Mouse (Mus musculus) limb, embryonic 11.5 days (tissue): ENCODE measurements around the gene Mob2. TPM values are rescaled to one million over a fixed set of nuclear protein-coding genes. Genes with fewer than 3 reads are reported as not detected.

ENCODE experiments used
- ATAC-seq: fragments of 200-750 bp; cut with Nextera tagmentation; 2 replicates; pipeline ENCODE4 v1.8.0; 2017; ENCODE audit warnings: low read depth; ENCODE audit not compliant: insufficient number of reproducible peaks, low FRiP score, low TSS enrichment
- DNase-seq: peaks from one replicate; pipeline ENCODE4 v3.0.0-alpha.2; 2015; ENCODE audit warnings: low spot score
- H3K27ac ChIP-seq: fragments of 300-500 bp; sonication (generic); replicated peaks from 2 replicates; pipeline ENCODE4 v1.5.1; 2014; ENCODE audit warnings: low read depth, mild to moderate bottlenecking, low read length
- H3K27me3 ChIP-seq: fragments of 300-500 bp; sonication (generic); 2 replicates; pipeline ENCODE4 v1.6.1; 2014; ENCODE audit warnings: mild to moderate bottlenecking, low read length, mixed read lengths; ENCODE audit not compliant: control insufficient read depth, insufficient read depth
- H3K36me3 ChIP-seq: fragments of 300-500 bp; sonication (generic); 2 replicates; pipeline ENCODE4 v1.6.1; 2014; ENCODE audit warnings: mild to moderate bottlenecking, low read length, moderate library complexity, mixed read lengths; ENCODE audit not compliant: control insufficient read depth, insufficient read depth
- H3K4me1 ChIP-seq: fragments of 300-500 bp; sonication (generic); 2 replicates; pipeline ENCODE4 v1.6.1; 2014; ENCODE audit warnings: low read length, mixed read lengths; ENCODE audit not compliant: control insufficient read depth, insufficient read depth
- H3K4me2 ChIP-seq: fragments of 300-500 bp; sonication (generic); 2 replicates; pipeline ENCODE4 v1.6.1; 2014; ENCODE audit warnings: low read depth, mild to moderate bottlenecking, moderate library complexity; ENCODE audit not compliant: severe bottlenecking
- H3K4me3 ChIP-seq: fragments of 300-500 bp; sonication (generic); 2 replicates; pipeline ENCODE4 v1.5.1; 2014; ENCODE audit warnings: low read depth, low read length
- H3K9ac ChIP-seq: fragments of 300-500 bp; sonication (generic); 2 replicates; pipeline ENCODE4 v1.6.1; 2014; ENCODE audit warnings: mild to moderate bottlenecking, low read length
- H3K9me3 ChIP-seq: fragments of 300-500 bp; sonication (generic); 2 replicates; pipeline ENCODE4 v1.6.1; 2016; ENCODE audit warnings: low read length; ENCODE audit not compliant: control insufficient read depth
- WGBS: fragments of 180-500 bp; shearing (Covaris S2); extraction: QIAGEN DNeasy Blood & Tissue Kit; methylation state at CpG from one replicate; pipeline ENCODE4 v1.1.7; 2014; 5-methylcytosine and 5-hydroxymethylcytosine counted together
- polyA plus RNA-seq: library from polyadenylated mRNA; unstranded; fragments of >200 nt; fragmentation: Nextera tagmentation; extraction: Ambion mirVana; gene quantifications from 2 replicates; pipeline ENCODE4 v1.2.1, GENCODE M21; 2014

Gene Mob2
- polyA plus RNA-seq, 1 experiment from 2014 or later = 62.7 TPM

DNA sequence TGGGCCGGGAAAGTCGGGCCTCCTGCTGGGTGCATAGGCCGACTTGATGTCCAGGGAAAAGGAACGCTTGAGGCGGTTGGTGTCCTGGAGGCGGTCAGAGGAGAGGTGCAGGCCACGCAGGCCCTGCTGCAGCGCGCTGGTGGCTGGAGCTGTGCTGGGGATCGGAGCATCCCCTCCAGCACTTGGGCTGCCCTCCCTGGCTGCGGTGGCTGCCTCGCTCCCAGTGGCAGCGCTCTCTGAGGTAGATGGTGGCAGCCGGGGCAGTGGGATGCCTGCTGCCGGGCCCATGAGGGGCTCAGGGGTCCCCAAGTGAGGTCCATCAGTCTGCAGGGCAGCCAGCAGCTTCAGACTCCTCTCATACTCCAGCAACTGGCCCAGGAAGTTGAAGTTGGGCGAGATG is 21.7 kb upstream of the Mob2 start:
- no peak for DNase-seq

DNA sequence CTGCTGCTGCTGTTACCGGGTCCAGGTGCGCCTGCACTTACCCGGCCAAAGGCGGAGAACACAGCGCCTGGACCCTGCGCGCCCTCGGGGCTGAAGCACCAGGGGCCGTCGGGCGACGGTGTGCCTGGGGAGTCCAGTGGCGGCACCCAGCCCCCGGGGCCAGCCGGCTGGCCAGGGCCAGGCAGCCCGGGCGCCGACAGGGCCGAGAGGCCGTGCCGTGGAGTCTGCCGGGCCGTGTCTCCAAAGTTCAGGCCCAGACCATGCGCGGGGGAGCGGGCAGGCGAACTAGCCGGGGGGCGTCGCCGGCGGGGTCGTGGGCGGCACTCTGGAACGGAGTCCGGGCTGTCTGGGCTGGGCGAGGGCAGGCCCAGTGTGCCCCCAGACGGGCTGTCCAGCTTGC is 21.3 kb upstream of the Mob2 start:
- Histone ChIP-seq H3K4me2 (peak overlapping the region; percentile 61), H3K27ac (no peak overlapping the region), H3K36me3 (no peaks in the 10 kb centered on the region), H3K9ac (peak overlapping the region; percentile 52), H3K4me1 (0 out of 2 replicates have a peak, but pooled peaks cover 5% of the 10 kb centered on the region), H3K27me3 (peaks cover 55% of the 10 kb centered on the region), H3K9me3 (no peaks in the 10 kb centered on the region), H3K4me3 (peak overlapping the region; percentile 35)
- 2% methylated on average over 29 of the region's 38 CpGs for WGBS
- no peak for ATAC-seq
- DNase-seq = peak; percentile 55

More for the DNA sequence above, 21.7 kb upstream of the Mob2 start:
- Histone ChIP-seq H3K27me3 (peaks cover 55% of the 10 kb centered on the region), H3K4me2 (peak overlapping the region; percentile 61), H3K4me3 (peak overlapping the region; percentile 35), H3K9ac (peak overlapping the region; percentile 52), H3K36me3 (no peaks in the 10 kb centered on the region), H3K4me1 (0 out of 2 replicates have a peak, but pooled peaks cover 5% of the 10 kb centered on the region), H3K9me3 (no peaks in the 10 kb centered on the region), H3K27ac (no peak overlapping the region)
- no peak for ATAC-seq
- 12% methylated on average over 16 of the region's 16 CpGs for WGBS

DNA sequence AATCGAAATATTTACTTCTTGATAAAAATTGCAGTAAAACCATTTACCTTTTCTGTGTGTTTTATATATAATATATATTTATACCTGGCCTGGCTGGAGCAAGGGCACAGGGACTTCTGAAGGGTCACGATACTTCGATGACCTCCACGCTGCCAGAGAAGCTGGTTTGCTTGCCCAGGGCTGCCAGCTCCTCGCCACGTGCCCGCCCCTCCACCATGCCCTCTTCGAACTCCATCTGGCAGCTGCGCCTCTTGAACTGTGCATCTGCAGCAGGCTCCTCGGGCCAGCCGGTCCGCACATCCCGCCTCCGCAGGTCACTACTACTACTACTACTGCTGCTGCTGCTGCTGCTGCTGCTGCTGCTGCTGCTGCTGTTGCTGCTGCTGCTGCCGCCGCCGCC is 20.9 kb upstream of the Mob2 start:
- Histone ChIP-seq H3K36me3 (no peaks in the 10 kb centered on the region), H3K27ac (no peak overlapping the region), H3K9ac (no peak overlapping the region; the same call in 1 of the 2 replicates), H3K4me2 (peak overlapping the region; percentile 61), H3K9me3 (no peaks in the 10 kb centered on the region), H3K27me3 (peaks cover 55% of the 10 kb centered on the region), H3K4me3 (peak overlapping the region; percentile 35), H3K4me1 (0 out of 2 replicates have a peak, but pooled peaks cover 5% of the 10 kb centered on the region)
- DNase-seq (peak; percentile 42), ATAC-seq (no peak)
- WGBS = 22% methylated on average over 16 of the region's 17 CpGs

DNA sequence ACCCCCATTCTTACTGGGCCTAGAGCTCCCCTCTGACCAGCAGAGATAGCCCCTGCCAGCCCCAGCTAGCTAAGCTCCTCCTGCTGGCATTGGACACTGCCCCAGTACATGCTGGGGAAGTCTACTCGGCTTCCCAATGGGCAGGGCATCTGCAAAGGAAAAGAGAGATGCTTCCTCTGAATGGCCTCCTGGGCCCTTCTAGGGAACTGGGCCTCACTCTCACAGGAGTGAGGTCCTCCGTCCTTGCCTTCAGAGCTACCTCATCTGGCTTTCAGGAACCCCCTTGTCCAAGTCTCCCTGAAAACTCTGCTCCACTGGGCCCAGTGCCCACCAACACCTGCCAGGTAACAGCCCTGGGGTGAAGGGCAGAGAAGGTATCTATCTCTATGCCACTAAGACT is 20.0 kb upstream of the Mob2 start:
- ATAC-seq (no peak), DNase-seq (no peak)
- Histone ChIP-seq H3K4me1 (0 out of 2 replicates have a peak, but pooled peaks cover 5% of the 10 kb centered on the region), H3K36me3 (no peaks in the 10 kb centered on the region), H3K9ac (no peak overlapping the region), H3K4me3 (no peak overlapping the region), H3K27ac (no peak overlapping the region), H3K4me2 (no peak overlapping the region), H3K27me3 (peaks cover 55% of the 10 kb centered on the region), H3K9me3 (no peaks in the 10 kb centered on the region)
- 64% methylated on average over 2 of the region's 2 CpGs for WGBS

DNA sequence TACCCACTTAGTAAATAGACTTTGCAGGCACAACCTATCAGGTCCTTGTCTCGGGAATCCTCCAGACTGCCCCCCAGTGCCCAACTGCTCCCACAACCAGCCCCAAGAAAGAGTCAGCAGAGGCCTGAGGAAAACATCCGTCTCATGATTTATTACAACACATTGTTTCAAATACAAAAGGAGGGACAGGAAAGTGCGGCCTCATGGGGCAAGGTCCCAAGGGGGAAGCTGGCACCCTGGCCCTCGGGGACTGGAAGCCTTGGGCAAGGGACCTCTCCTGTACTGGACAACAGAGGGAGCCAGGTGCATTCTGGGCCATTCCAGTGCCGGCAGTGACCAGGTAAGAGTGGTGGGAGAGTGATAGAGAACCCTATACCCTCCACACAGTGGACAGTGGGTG is 18.5 kb upstream of the Mob2 start:
- no peak overlapping the region for H3K4me2 ChIP-seq
- H3K4me3 ChIP-seq = no peak overlapping the region
- H3K27ac ChIP-seq = no peak overlapping the region
- peaks cover 47% of the 10 kb centered on the region for H3K27me3 ChIP-seq
- no peak overlapping the region for H3K9ac ChIP-seq
- ATAC-seq (no peak), DNase-seq (no peak)
- H3K4me1 ChIP-seq = 0 out of 2 replicates have a peak, but pooled peaks cover 5% of the 10 kb centered on the region
- H3K36me3 ChIP-seq = no peaks in the 10 kb centered on the region
- no peaks in the 10 kb centered on the region for H3K9me3 ChIP-seq
- 53% methylated on average over 5 of the region's 5 CpGs for WGBS

DNA sequence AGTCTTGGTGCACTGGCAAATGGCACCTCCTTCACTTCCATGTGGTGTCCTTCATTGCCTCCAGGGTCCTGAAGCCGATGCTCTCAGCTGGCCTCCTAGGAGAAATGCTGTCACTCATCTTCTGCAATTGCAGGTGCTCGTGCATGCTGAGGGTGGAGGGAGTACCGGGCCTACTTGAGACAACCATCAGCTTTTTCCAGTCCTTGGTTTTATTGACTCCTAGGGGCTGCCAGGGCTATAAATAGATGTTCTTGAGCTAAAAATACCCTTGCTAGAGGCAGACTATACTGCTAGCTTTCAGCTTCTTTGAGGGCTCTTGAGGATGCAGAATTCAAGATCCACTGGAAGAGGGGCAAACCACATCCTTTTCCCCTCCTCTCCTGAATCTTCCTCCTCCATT is 16.3 kb upstream of the Mob2 start:
- 0 out of 2 replicates have a peak, but pooled peaks cover 2% of the 10 kb centered on the region for H3K4me1 ChIP-seq
- DNase-seq (no peak), ATAC-seq (no peak)
- H3K27ac ChIP-seq = no peak overlapping the region
- H3K9ac ChIP-seq = no peak overlapping the region
- 80% methylated on average over 3 of the region's 3 CpGs for WGBS
- H3K4me3 ChIP-seq = no peak overlapping the region
- no peaks in the 10 kb centered on the region for H3K9me3 ChIP-seq
- no peaks in the 10 kb centered on the region for H3K36me3 ChIP-seq
- H3K4me2 ChIP-seq = no peak overlapping the region
- H3K27me3 ChIP-seq = peaks cover 25% of the 10 kb centered on the region

DNA sequence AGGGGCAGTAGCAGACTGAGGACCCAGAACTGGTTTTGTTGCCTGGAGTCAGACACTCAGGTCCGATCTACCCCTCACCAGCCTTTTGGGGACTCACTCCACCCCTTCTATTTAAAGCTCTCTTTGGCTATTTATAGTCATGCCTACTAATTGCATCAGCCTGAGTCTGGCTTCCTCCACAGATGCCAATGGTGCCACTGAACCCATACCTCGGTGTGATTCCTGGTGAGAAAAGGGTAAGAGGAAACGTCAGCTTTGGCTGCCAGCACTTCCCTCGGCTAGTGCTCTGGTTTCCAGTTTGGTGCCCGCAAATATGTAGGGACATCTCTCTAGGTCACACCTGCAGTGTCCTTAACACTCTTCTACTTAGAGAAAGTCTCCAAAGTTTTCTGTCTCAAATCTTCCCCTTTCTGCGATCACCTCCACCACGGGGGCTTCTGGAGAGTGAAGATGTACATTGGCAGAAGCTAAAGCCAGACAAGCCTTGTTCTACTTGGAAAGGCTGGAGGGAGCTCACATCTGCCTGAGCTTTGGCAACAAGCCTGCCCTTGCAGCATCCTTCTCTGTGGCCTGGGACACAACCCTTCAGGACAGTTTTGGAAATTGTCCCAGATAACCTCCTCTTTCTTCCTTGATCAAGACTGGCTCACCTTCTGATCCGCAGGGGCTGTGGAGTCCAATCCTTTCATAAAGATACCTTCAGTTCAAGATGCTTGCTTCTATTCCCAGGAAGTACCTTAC is 13.5 kb upstream of the Mob2 start:
- H3K9me3 ChIP-seq = no peaks in the 10 kb centered on the region
- H3K4me2 ChIP-seq = no peak overlapping the region
- no peak overlapping the region for H3K27ac ChIP-seq
- no peaks in the 10 kb centered on the region for H3K27me3 ChIP-seq
- ATAC-seq (no peak), DNase-seq (no peak)
- H3K4me1 ChIP-seq = no peaks in the 10 kb centered on the region
- H3K9ac ChIP-seq = no peak overlapping the region
- WGBS = 70% methylated on average over 8 of the region's 8 CpGs
- no peaks in the 10 kb centered on the region for H3K36me3 ChIP-seq
- no peak overlapping the region for H3K4me3 ChIP-seq

DNA sequence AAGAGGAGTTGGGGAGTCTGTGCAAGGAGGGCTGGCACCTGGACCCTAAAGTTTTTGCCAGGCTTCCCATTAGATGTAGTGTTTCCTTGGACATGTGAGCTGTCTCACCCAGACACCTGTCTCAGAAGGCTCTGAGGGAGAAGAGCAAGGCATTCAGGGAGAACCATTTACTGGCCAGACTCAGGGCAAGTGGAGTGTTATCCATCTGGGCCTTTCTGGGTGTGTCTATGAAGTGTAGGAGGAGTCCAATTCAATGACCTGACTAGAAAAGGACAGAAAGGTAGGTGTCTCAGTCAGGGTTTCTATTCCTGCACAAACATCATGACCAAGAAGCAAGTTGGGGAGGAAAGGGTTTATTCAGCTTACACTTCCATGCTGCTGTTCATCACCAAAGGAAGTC is 10.9 kb upstream of the Mob2 start:
- Histone ChIP-seq H3K27me3 (no peaks in the 10 kb centered on the region), H3K36me3 (no peaks in the 10 kb centered on the region), H3K4me3 (no peak overlapping the region), H3K9me3 (no peaks in the 10 kb centered on the region), H3K27ac (no peak overlapping the region), H3K4me2 (no peak overlapping the region), H3K4me1 (no peaks in the 10 kb centered on the region), H3K9ac (no peak overlapping the region)
- ATAC-seq = no peak
- DNase-seq = no peak

DNA sequence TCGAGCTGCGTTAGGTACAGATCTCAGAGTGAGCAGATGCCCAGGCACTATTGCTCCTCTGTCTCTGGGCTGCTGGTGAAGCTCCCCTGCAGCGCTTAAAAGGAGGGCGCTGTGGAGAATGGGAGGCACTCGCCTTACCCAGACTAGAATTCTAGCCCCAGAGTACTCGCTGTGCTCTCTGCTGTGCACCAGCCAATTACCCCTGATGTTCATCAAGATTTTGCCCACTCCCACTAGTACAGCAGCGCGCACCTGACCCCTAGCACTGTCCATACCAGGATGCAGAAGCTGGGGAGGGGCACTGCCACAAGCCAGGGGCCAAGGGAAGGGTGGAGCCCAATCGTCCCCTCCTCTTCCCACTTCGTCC is 10.3 kb upstream of the Mob2 start:
- no peaks in the 10 kb centered on the region for H3K4me1 ChIP-seq
- H3K36me3 ChIP-seq = no peaks in the 10 kb centered on the region
- no peak overlapping the region for H3K4me3 ChIP-seq
- H3K9me3 ChIP-seq = no peaks in the 10 kb centered on the region
- no peak for DNase-seq
- H3K27ac ChIP-seq = no peak overlapping the region
- H3K9ac ChIP-seq = no peak overlapping the region
- no peaks in the 10 kb centered on the region for H3K27me3 ChIP-seq
- WGBS = 5% methylated on average over 8 of the region's 10 CpGs
- no peak for ATAC-seq
- no peak overlapping the region for H3K4me2 ChIP-seq
